Mouse (Mus musculus): ENCODE measurements around the gene a.

DNA sequence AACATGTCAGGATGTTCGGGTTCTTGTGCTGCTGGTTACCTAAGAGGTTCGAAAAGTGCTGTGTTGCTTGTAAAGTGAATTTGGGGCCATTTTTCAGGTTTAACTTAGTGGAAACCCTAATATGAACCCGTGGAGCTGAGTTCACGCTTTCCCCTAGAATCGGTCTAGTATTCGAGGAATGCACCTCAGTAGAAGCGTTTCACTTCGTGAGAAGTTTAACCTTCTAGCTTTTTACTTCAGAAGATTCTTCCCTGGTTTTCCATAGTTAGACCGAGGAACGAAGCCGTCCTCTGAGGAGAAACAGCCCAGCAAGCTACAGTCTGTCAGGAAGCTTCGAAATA lies 101.8 kb downstream of the a start:
- TF ChIP-seq CTCF (IDR thresholded peaks at IDR 0.05) = no peak
- TF ChIP-seq EP300 (IDR thresholded peaks at IDR 0.05; ENCODE audit: insufficient read depth, low read depth, low read length) = no peak
- no peak for TF ChIP-seq POLR2A (IDR thresholded peaks at IDR 0.05; ENCODE audit: insufficient read depth, low read depth, low read length)
